Mouse (Mus musculus): ENCODE measurements at regions not wholly inside any gene's neighbourhood (a gene's known extent, or its start where the extent isn't known, plus 50 kb on each side); places are given as distances from the start of the nearest gene placed in this dataset.

DNA sequence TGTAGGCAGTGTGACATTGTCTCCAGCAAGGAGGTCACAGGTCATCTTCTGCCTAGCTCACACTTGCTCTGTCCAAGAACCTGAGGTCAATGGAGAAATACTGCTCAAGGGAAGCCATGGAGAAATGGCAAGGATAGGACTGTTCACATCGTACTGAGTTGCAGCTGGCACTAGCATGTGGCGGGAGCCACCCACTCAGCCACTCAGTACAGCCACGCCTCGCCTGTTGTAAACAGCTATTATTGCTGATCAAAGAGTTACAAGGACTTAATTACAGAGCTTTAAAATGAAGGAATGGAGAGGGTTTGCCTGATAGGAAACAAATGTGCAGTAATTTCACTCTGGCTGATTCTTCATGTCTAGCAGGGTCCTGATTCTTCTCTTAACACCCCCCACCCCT is 64.8 kb downstream of the Dll1 start:
- H3K9me3 ChIP-seq (replicated peaks): no peaks in the 10 kb centered on the region
- 92% methylated on average over 4 of the region's 4 CpGs for WGBS
- H3K27me3 ChIP-seq: no peaks in the 10 kb centered on the region
- no peak overlapping the region for H3K27ac ChIP-seq
- ATAC-seq (replicated peaks; ENCODE audit: insufficient number of reproducible peaks, insufficient read depth, low FRiP score, low read depth): no peak
- H3K9ac ChIP-seq: no peak overlapping the region
- no peaks in the 10 kb centered on the region for H3K4me1 ChIP-seq (replicated peaks)
- H3K36me3 ChIP-seq: no peaks in the 10 kb centered on the region
- H3K4me3 ChIP-seq: no peak overlapping the region
- H3K4me2 ChIP-seq: no peak overlapping the region

DNA sequence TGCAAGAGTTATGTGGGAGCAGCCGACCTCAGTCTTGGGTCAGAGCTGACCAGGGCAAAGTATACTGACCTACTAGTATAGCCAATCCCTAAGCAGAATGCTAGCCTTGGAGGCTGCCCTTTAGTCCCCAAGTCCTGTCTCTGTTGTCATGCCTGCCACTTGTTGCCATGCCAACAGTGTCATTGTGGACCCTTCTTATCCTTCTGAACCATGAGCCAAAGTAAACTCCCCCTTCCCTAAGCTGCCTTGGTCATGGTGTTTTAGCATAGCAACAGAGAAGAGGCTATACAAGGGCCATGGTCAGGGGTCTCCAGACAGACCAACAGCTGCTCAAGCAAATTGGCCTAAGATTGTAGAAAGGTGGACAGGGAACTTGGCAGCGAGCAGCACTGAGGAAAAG is 66.2 kb downstream of the Dll1 start:
- no peak overlapping the region for H3K4me3 ChIP-seq
- no peak for ATAC-seq (replicated peaks; ENCODE audit: insufficient number of reproducible peaks, insufficient read depth, low FRiP score, low read depth)
- H3K27ac ChIP-seq: no peak overlapping the region
- WGBS: 58% methylated on average over 2 of the region's 2 CpGs
- no peak overlapping the region for H3K4me2 ChIP-seq
- H3K9me3 ChIP-seq (replicated peaks): no peaks in the 10 kb centered on the region
- no peaks in the 10 kb centered on the region for H3K27me3 ChIP-seq
- no peaks in the 10 kb centered on the region for H3K4me1 ChIP-seq (replicated peaks)
- H3K9ac ChIP-seq: no peak overlapping the region
- H3K36me3 ChIP-seq: no peaks in the 10 kb centered on the region

GRCm38 (mm10) chr17:15302110-15302509 is 74.6 kb downstream of the Dll1 start:
- H3K9ac ChIP-seq: no peak overlapping the region
- no peak for ATAC-seq (replicated peaks; ENCODE audit: insufficient number of reproducible peaks, insufficient read depth, low FRiP score, low read depth)
- peaks cover 3% of the 10 kb centered on the region; the same call in 1 of the 2 replicates for H3K4me1 ChIP-seq (replicated peaks)
- no peaks in the 10 kb centered on the region for H3K9me3 ChIP-seq (replicated peaks)
- 37% methylated on average over 1 of the region's 1 CpGs for WGBS
- no peaks in the 10 kb centered on the region for H3K27me3 ChIP-seq
- no peak overlapping the region for H3K4me3 ChIP-seq
- H3K27ac ChIP-seq: no peak overlapping the region
- no peak overlapping the region for H3K4me2 ChIP-seq
- H3K36me3 ChIP-seq: no peaks in the 10 kb centered on the region

- Histone ChIP-seq H3K4me1 (replicated peaks) (peaks cover 3% of the 10 kb centered on the region; the same call in 1 of the 2 replicates), H3K36me3 (no peaks in the 10 kb centered on the region), H3K9ac (no peak overlapping the region), H3K4me3 (no peak overlapping the region), H3K27me3 (no peaks in the 10 kb centered on the region; the same call in 1 of the 2 replicates), H3K27ac (no peak overlapping the region), H3K9me3 (replicated peaks) (no peaks in the 10 kb centered on the region), H3K4me2 (no peak overlapping the region)
- WGBS: 53% methylated on average over 13 of the region's 13 CpGs
- ATAC-seq (replicated peaks; ENCODE audit: insufficient number of reproducible peaks, insufficient read depth, low FRiP score, low read depth): no peak
Measured at GRCm38 (mm10) chr17:15299743-15300371, 76.8 kb downstream of the Dll1 start.

DNA sequence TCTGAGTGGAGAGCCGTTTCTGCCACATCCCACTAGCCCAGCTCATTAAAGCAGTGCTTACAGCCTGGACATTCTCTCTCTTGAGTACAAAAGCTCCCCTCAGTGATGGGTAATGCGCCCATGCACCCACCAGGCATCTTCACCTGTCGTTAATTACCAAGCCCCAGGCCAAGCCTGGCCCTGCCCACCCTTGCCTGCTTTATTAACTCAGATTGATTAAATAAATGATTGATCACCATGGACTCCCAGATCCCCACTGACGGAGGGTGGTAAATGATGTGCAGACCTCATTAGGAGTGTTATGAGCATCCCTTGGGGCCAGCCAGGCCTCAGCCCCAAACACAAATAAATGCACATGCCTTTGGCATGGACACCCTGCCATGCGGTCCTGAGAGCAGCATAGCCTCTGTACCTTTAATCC is 82.5 kb downstream of the Dll1 start:
- Histone ChIP-seq H3K4me2 (no peak overlapping the region), H3K4me3 (no peak overlapping the region), H3K9ac (no peak overlapping the region), H3K27ac (no peak overlapping the region), H3K36me3 (no peaks in the 10 kb centered on the region), H3K27me3 (no peaks in the 10 kb centered on the region; the same call in 1 of the 2 replicates), H3K9me3 (replicated peaks) (no peaks in the 10 kb centered on the region), H3K4me1 (replicated peaks) (peaks cover 8% of the 10 kb centered on the region; the same call in 1 of the 2 replicates)
- WGBS: 74% methylated on average over 5 of the region's 5 CpGs
- no peak; the same call in 1 of the 2 replicates for ATAC-seq (replicated peaks; ENCODE audit: insufficient number of reproducible peaks, insufficient read depth, low FRiP score, low read depth)

GRCm38 (mm10) chr17:15292490-15293070 is 84.1 kb downstream of the Dll1 start:
- WGBS: 61% methylated on average over 11 of the region's 11 CpGs
- Histone ChIP-seq H3K9me3 (replicated peaks) (no peaks in the 10 kb centered on the region), H3K27ac (no peak overlapping the region), H3K4me3 (no peak overlapping the region), H3K9ac (no peak overlapping the region), H3K36me3 (no peaks in the 10 kb centered on the region), H3K4me1 (replicated peaks) (peaks cover 14% of the 10 kb centered on the region; the same call in 1 of the 2 replicates), H3K4me2 (no peak overlapping the region), H3K27me3 (no peaks in the 10 kb centered on the region; the same call in 1 of the 2 replicates)
- ATAC-seq (replicated peaks; ENCODE audit: insufficient number of reproducible peaks, insufficient read depth, low FRiP score, low read depth): no peak

GRCm38 (mm10) chr17:15291626-15292025 is 85.0 kb downstream of the Dll1 start:
- Histone ChIP-seq H3K9ac (no peak overlapping the region), H3K4me2 (no peak overlapping the region), H3K4me3 (no peak overlapping the region), H3K36me3 (no peaks in the 10 kb centered on the region), H3K4me1 (replicated peaks) (peaks cover 14% of the 10 kb centered on the region; the same call in 1 of the 2 replicates), H3K27ac (no peak overlapping the region), H3K9me3 (replicated peaks) (no peaks in the 10 kb centered on the region), H3K27me3 (no peaks in the 10 kb centered on the region; the same call in 1 of the 2 replicates)
- WGBS: 53% methylated on average over 4 of the region's 4 CpGs
- no peak for ATAC-seq (replicated peaks; ENCODE audit: insufficient number of reproducible peaks, insufficient read depth, low FRiP score, low read depth)

GRCm38 (mm10) chr17:15290326-15290725 is 86.3 kb downstream of the Dll1 start:
- Histone ChIP-seq H3K4me1 (replicated peaks) (peaks cover 20% of the 10 kb centered on the region), H3K27me3 (no peaks in the 10 kb centered on the region; the same call in 1 of the 2 replicates), H3K27ac (no peak overlapping the region), H3K9ac (no peak overlapping the region), H3K9me3 (replicated peaks) (no peaks in the 10 kb centered on the region), H3K4me3 (no peak overlapping the region), H3K4me2 (no peak overlapping the region), H3K36me3 (no peaks in the 10 kb centered on the region)
- 88% methylated on average over 1 of the region's 1 CpGs for WGBS
- no peak for ATAC-seq (replicated peaks; ENCODE audit: insufficient number of reproducible peaks, insufficient read depth, low FRiP score, low read depth)

GRCm38 (mm10) chr17:15289062-15289461 is 87.6 kb downstream of the Dll1 start:
- H3K9ac ChIP-seq: no peak overlapping the region
- no peak overlapping the region for H3K27ac ChIP-seq
- no peaks in the 10 kb centered on the region for H3K27me3 ChIP-seq
- WGBS: 75% methylated on average over 5 of the region's 5 CpGs
- H3K4me1 ChIP-seq (replicated peaks): peaks cover 33% of the 10 kb centered on the region
- no peak overlapping the region for H3K4me2 ChIP-seq
- no peaks in the 10 kb centered on the region for H3K36me3 ChIP-seq
- no peak overlapping the region for H3K4me3 ChIP-seq
- H3K9me3 ChIP-seq (replicated peaks): no peaks in the 10 kb centered on the region
- no peak for ATAC-seq (replicated peaks; ENCODE audit: insufficient number of reproducible peaks, insufficient read depth, low FRiP score, low read depth)

- Histone ChIP-seq H3K9me3 (replicated peaks) (no peaks in the 10 kb centered on the region), H3K4me2 (no peak overlapping the region), H3K27me3 (no peaks in the 10 kb centered on the region), H3K27ac (no peak overlapping the region), H3K9ac (no peak overlapping the region), H3K36me3 (no peaks in the 10 kb centered on the region), H3K4me3 (no peak overlapping the region), H3K4me1 (replicated peaks) (peaks cover 35% of the 10 kb centered on the region)
- no peak for ATAC-seq (replicated peaks; ENCODE audit: insufficient number of reproducible peaks, insufficient read depth, low FRiP score, low read depth)
- WGBS: 72% methylated on average over 8 of the region's 8 CpGs
Measured at GRCm38 (mm10) chr17:15288640-15289039, 88.0 kb downstream of the Dll1 start.

- Histone ChIP-seq H3K27me3 (no peaks in the 10 kb centered on the region), H3K4me1 (replicated peaks) (peaks cover 33% of the 10 kb centered on the region), H3K9ac (no peak overlapping the region), H3K36me3 (no peaks in the 10 kb centered on the region), H3K27ac (no peak overlapping the region), H3K4me2 (no peak overlapping the region), H3K9me3 (replicated peaks) (no peaks in the 10 kb centered on the region), H3K4me3 (no peak overlapping the region)
- ATAC-seq (replicated peaks; ENCODE audit: insufficient number of reproducible peaks, insufficient read depth, low FRiP score, low read depth): no peak
- WGBS: 89% methylated on average over 2 of the region's 2 CpGs
Measured at GRCm38 (mm10) chr17:15286596-15286995, 90.1 kb downstream of the Dll1 start.

Data from heart, embryonic 15.5 days (tissue).